Mouse (Mus musculus): ENCODE data around the gene Zmynd15.

DNA sequence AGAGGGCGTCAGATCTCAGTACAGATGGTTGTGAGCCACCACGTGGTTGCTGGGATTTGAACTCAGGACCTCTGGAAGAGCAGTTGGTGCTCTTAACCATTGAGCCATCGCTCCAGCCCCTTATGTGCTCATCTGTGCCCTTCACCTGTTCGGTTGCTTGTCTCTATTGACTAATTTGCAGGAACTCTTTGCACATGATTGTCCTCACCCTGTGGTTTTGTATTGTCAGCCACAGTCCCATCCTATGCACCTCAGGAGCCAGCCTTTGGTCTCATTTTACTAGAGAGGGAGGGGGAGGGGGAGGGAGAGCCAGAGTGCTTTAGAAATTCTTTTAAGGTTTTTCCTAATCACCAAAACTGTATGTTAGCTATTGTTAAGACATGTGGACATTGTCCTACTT, 41.0 kb upstream of the Zmynd15 start:
- TF ChIP-seq EP300 (optimal IDR thresholded peaks at IDR 0.05) = no peak
- TF ChIP-seq CTCF (IDR thresholded peaks at IDR 0.05; ENCODE audit: low read depth) = no peak

All from stomach, postnatal 0 days (tissue).